Mouse (Mus musculus) thymus, adult 2 months (tissue): Measurements from ENCODE around the gene Nsf. TPM values are rescaled to one million over a fixed set of nuclear protein-coding genes. Genes with fewer than 3 reads are reported as not detected.

Experiments used
- DNase-seq: peaks from one replicate; pipeline ENCODE4 v3.0.0; 2021
- H3K27ac ChIP-seq: fragments of 200-500 bp; 2 replicates; pipeline ENCODE4 v1.5.1; 2012; ENCODE audit warnings: low read length, control low read depth; ENCODE audit not compliant: control insufficient read depth, insufficient read depth
- H3K27me3 ChIP-seq: fragments of 200-500 bp; 2 replicates; pipeline ENCODE4 v1.6.1; 2012; ENCODE audit warnings: mild to moderate bottlenecking, low read length, moderate library complexity, mixed read lengths; ENCODE audit not compliant: control insufficient read depth, insufficient read depth
- H3K36me3 ChIP-seq: fragments of 200-500 bp; 2 replicates; pipeline ENCODE4 v1.6.1; 2012; ENCODE audit warnings: mild to moderate bottlenecking, low read length, moderate library complexity; ENCODE audit not compliant: control insufficient read depth, insufficient read depth
- H3K4me1 ChIP-seq: fragments of 200-500 bp; replicated peaks from 2 replicates; pipeline ENCODE4 v1.6.1; 2012; ENCODE audit warnings: low read length; ENCODE audit not compliant: control insufficient read depth, insufficient read depth
- H3K4me3 ChIP-seq: fragments of 200-500 bp; 2 replicates; pipeline ENCODE4 v1.5.1; 2012; ENCODE audit warnings: mild to moderate bottlenecking, low read length, control low read depth, moderate library complexity; ENCODE audit not compliant: control insufficient read depth, insufficient read depth
- CTCF ChIP-seq: fragments of 200-500 bp; IDR thresholded peaks from 2 replicates; pipeline ENCODE4 v1.5.1; 2012; ENCODE audit warnings: mild to moderate bottlenecking, control low read depth, low read length, moderate library complexity, borderline replicate concordance; ENCODE audit not compliant: control insufficient read depth, poor library complexity, insufficient read depth; ENCODE audit errors: extremely low read depth
- POLR2A ChIP-seq: fragments of 200-500 bp; IDR thresholded peaks from 2 replicates; pipeline ENCODE4 v1.6.1; 2012; ENCODE audit warnings: mild to moderate bottlenecking, low read length, control low read depth, moderate library complexity; ENCODE audit not compliant: control insufficient read depth, poor library complexity, insufficient read depth; ENCODE audit errors: extremely low read depth
- WGBS: fragments of 180-500 bp; shearing (Covaris S2); methylation state at CpG from one replicate; pipeline ENCODE4 v1.1.7; 2018; 5-methylcytosine and 5-hydroxymethylcytosine counted together
- polyA plus RNA-seq: library from polyadenylated mRNA; depleted of rRNA; stranded (reverse); fragments of >200 nt; gene quantifications from 2 replicates; pipeline ENCODE4 v1.2.3, GENCODE M21; 2012

Nsf gene
- polyA plus RNA-seq, 1 experiment = 52.5 TPM

- Histone ChIP-seq H3K27ac (no peak overlapping the region), H3K4me3 (no peak overlapping the region), H3K27me3 (no peaks in the 10 kb centered on the region; the same call in 1 of the 2 replicates), H3K36me3 (no peaks in the 10 kb centered on the region), H3K4me1 (no peaks in the 10 kb centered on the region)
- 48% methylated on average over 12 of the region's 12 CpGs for WGBS
- no peak for DNase-seq
- TF ChIP-seq POLR2A = no peak
- TF ChIP-seq CTCF = no peak
Measured at GRCm38 (mm10) chr11:103807966-103808365, 145.9 kb downstream of the Nsf start.

- no peak overlapping the region for H3K27ac ChIP-seq
- H3K4me3 ChIP-seq = no peak overlapping the region
- no peaks in the 10 kb centered on the region for H3K36me3 ChIP-seq
- H3K4me1 ChIP-seq = no peaks in the 10 kb centered on the region
- 88% methylated on average over 4 of the region's 4 CpGs for WGBS
- no peak for TF ChIP-seq CTCF
- no peak for TF ChIP-seq POLR2A
- DNase-seq = no peak
- no peaks in the 10 kb centered on the region; the same call in 1 of the 2 replicates for H3K27me3 ChIP-seq
Measured at GRCm38 (mm10) chr11:103804804-103805203, 149.1 kb downstream of the Nsf start.

- H3K27me3 ChIP-seq = no peaks in the 10 kb centered on the region; the same call in 1 of the 2 replicates
- H3K4me1 ChIP-seq = no peaks in the 10 kb centered on the region
- WGBS = 94% methylated on average over 11 of the region's 11 CpGs
- no peak overlapping the region for H3K27ac ChIP-seq
- H3K4me3 ChIP-seq = no peak overlapping the region
- no peaks in the 10 kb centered on the region for H3K36me3 ChIP-seq
- no peak for TF ChIP-seq POLR2A
- TF ChIP-seq CTCF = no peak
- DNase-seq = no peak
Measured at GRCm38 (mm10) chr11:103804126-103804525, 149.7 kb downstream of the Nsf start.

GRCm38 (mm10) chr11:103801128-103801527, 152.7 kb downstream of the Nsf start:
- Histone ChIP-seq H3K27me3 (no peaks in the 10 kb centered on the region), H3K4me1 (no peaks in the 10 kb centered on the region), H3K36me3 (no peaks in the 10 kb centered on the region), H3K27ac (no peak overlapping the region), H3K4me3 (no peak overlapping the region)
- WGBS = 83% methylated on average over 9 of the region's 9 CpGs
- TF ChIP-seq CTCF (no peak), POLR2A (no peak)
- no peak for DNase-seq

- Histone ChIP-seq H3K4me3 (no peak overlapping the region), H3K36me3 (no peaks in the 10 kb centered on the region), H3K27me3 (no peaks in the 10 kb centered on the region; the same call in 1 of the 2 replicates), H3K4me1 (no peaks in the 10 kb centered on the region), H3K27ac (no peak overlapping the region)
- no peak for DNase-seq
- no peak for TF ChIP-seq CTCF
- no peak for TF ChIP-seq POLR2A
- 47% methylated on average over 5 of the region's 5 CpGs for WGBS
Measured at GRCm38 (mm10) chr11:103789951-103790350, 163.9 kb downstream of the Nsf start.

- H3K27me3 ChIP-seq = no peaks in the 10 kb centered on the region; the same call in 1 of the 2 replicates
- H3K36me3 ChIP-seq = no peaks in the 10 kb centered on the region
- H3K4me3 ChIP-seq = no peak overlapping the region
- no peak for TF ChIP-seq CTCF
- TF ChIP-seq POLR2A = no peak
- no peak for DNase-seq
- H3K4me1 ChIP-seq = no peaks in the 10 kb centered on the region
- no peak overlapping the region for H3K27ac ChIP-seq
- 53% methylated on average over 9 of the region's 9 CpGs for WGBS
Measured at GRCm38 (mm10) chr11:103780152-103780551, 173.7 kb downstream of the Nsf start.

- DNase-seq = no peak
- Histone ChIP-seq H3K27me3 (peaks cover 34% of the 10 kb centered on the region), H3K36me3 (no peaks in the 10 kb centered on the region), H3K4me3 (no peak overlapping the region), H3K27ac (no peak overlapping the region), H3K4me1 (peaks cover 12% of the 10 kb centered on the region; the same call in 1 of the 2 replicates)
- 3% methylated on average over 19 of the region's 19 CpGs for WGBS
- no peak for TF ChIP-seq POLR2A
- no peak for TF ChIP-seq CTCF
Measured at GRCm38 (mm10) chr11:103774228-103774530, 179.7 kb downstream of the Nsf start.
